Mouse (Mus musculus) liver, adult 2 months (tissue): ENCODE measurements around the gene Raf1.

Experiments used
- CTCF ChIP-seq: fragments of 200-500 bp; IDR thresholded peaks from 2 replicates; pipeline ENCODE4 v1.5.1; 2011; ENCODE audit warnings: low read depth, low read length, control low read depth
- POLR2A ChIP-seq: fragments of 200-500 bp; IDR thresholded peaks from 2 replicates; pipeline ENCODE4 v1.6.1; 2011; ENCODE audit warnings: low read length, control low read depth; ENCODE audit not compliant: insufficient read depth; ENCODE audit errors: extremely low read depth

- TF ChIP-seq CTCF (no peak), POLR2A (no peak)
Observed at GRCm38 (mm10) chr6:115702901-115703300, 26.5 kb upstream of the Raf1 start.
